Mouse (Mus musculus): Measurements from ENCODE around the gene Cort.
"Not testable (repeated sequence)": the region's sequence is repeated elsewhere in the genome, so short reads cannot be mapped to it uniquely, and the experiment has no call there.

DNA sequence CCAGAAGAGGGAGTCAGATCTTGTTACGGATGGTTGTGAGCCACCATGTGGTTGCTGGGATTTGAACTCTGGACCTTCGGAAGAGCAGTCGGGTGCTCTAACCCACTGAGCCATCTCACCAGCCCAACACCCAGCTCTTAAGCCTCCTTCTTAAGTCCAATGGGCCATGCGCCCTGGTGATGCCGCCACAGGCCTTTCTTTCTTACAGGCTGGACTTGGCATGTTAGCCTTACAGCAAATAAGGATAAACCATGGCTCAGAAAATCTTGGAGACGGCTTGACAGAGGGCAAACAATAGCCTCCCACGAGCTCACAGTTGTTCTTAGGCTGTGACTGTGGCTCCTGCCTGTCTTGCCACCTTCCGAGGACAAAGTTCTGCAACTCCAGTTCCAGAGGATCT, 43.4 kb upstream of the Cort start:
- TF ChIP-seq CTCF (IDR thresholded peaks at IDR 0.05; ENCODE audit: borderline replicate concordance, control insufficient read depth, extremely low read depth, insufficient read depth, low read length, poor library complexity); POLR2A (IDR thresholded peaks at IDR 0.05; ENCODE audit: control insufficient read depth, extremely low read depth, insufficient read depth, low read length, poor library complexity): not testable (repeated sequence)
